Mouse (Mus musculus) midbrain, embryonic 11.5 days (tissue): ENCODE results near the gene Dock8. TPM values are rescaled to one million over a fixed set of nuclear protein-coding genes. Genes with fewer than 3 reads are reported as not detected.

ENCODE experiments used
- ATAC-seq: fragments of 200-750 bp; cut with Nextera tagmentation; 2 replicates; pipeline ENCODE4 v1.8.0; 2017; ENCODE audit warnings: moderate TSS enrichment, moderate library complexity; ENCODE audit not compliant: low FRiP score
- DNase-seq: peaks from one replicate; pipeline ENCODE4 v3.0.0; 2015; ENCODE audit warnings: low spot score; ENCODE audit errors: missing footprints
- H3K27ac ChIP-seq: fragments of 300-500 bp; sonication (generic); 2 replicates; pipeline ENCODE4 v1.5.1; 2014; ENCODE audit warnings: low read depth, low read length
- H3K27me3 ChIP-seq: fragments of 300-500 bp; sonication (generic); 2 replicates; pipeline ENCODE4 v1.6.1; 2014; ENCODE audit warnings: mild to moderate bottlenecking, low read length, moderate library complexity, mixed read lengths; ENCODE audit not compliant: control insufficient read depth, insufficient read depth
- H3K36me3 ChIP-seq: fragments of 300-500 bp; sonication (generic); 2 replicates; pipeline ENCODE4 v1.6.1; 2014; ENCODE audit warnings: mild to moderate bottlenecking, low read length, moderate library complexity, mixed read lengths; ENCODE audit not compliant: control insufficient read depth, insufficient read depth
- H3K4me1 ChIP-seq: fragments of 300-500 bp; sonication (generic); 2 replicates; pipeline ENCODE4 v1.6.1; 2014; ENCODE audit warnings: low read length; ENCODE audit not compliant: control insufficient read depth, insufficient read depth
- H3K4me2 ChIP-seq: fragments of 300-500 bp; sonication (generic); 2 replicates; pipeline ENCODE4 v1.6.1; 2014; ENCODE audit warnings: mild to moderate bottlenecking, moderate library complexity
- H3K4me3 ChIP-seq: fragments of 300-500 bp; sonication (generic); 2 replicates; pipeline ENCODE4 v1.5.1; 2014; ENCODE audit warnings: low read depth, low read length
- H3K9ac ChIP-seq: fragments of 300-500 bp; sonication (generic); 2 replicates; pipeline ENCODE4 v1.6.1; 2014; ENCODE audit warnings: low read length
- H3K9me3 ChIP-seq: fragments of 300-500 bp; sonication (generic); 2 replicates; pipeline ENCODE4 v1.6.1; 2016; ENCODE audit warnings: low read length; ENCODE audit not compliant: control insufficient read depth
- WGBS: fragments of 180-500 bp; shearing (Covaris S2); extraction: QIAGEN DNeasy Blood & Tissue Kit; methylation state at CpG from one replicate; pipeline ENCODE4 v1.1.7; 2014; 5-methylcytosine and 5-hydroxymethylcytosine counted together
- polyA plus RNA-seq: library from polyadenylated mRNA; unstranded; fragments of >200 nt; fragmentation: Nextera tagmentation; extraction: Ambion mirVana; gene quantifications from 2 replicates; pipeline ENCODE4 v1.2.1, GENCODE M21; 2014

Gene Dock8
- polyA plus RNA-seq, 1 experiment from 2014 or later, result 1.7 TPM

GRCm38 (mm10) chr19:25106315-25106714, 107.0 kb downstream of the Dock8 start:
- no peak for ATAC-seq
- DNase-seq, result no peak
- Histone ChIP-seq H3K9ac (no peak overlapping the region), H3K27me3 (no peaks in the 10 kb centered on the region), H3K4me2 (no peak overlapping the region), H3K4me1 (no peaks in the 10 kb centered on the region), H3K4me3 (no peak overlapping the region), H3K9me3 (no peaks in the 10 kb centered on the region), H3K27ac (no peak overlapping the region), H3K36me3 (no peaks in the 10 kb centered on the region)
- 93% methylated on average over 8 of the region's 8 CpGs for WGBS

GRCm38 (mm10) chr19:25107417-25107816, 108.1 kb downstream of the Dock8 start:
- DNase-seq (no peak), ATAC-seq (no peak)
- H3K4me2 ChIP-seq, result no peak overlapping the region
- no peaks in the 10 kb centered on the region for H3K4me1 ChIP-seq
- H3K4me3 ChIP-seq, result no peak overlapping the region
- no peaks in the 10 kb centered on the region for H3K36me3 ChIP-seq
- no peak overlapping the region for H3K9ac ChIP-seq
- no peaks in the 10 kb centered on the region for H3K27me3 ChIP-seq
- H3K9me3 ChIP-seq, result no peaks in the 10 kb centered on the region
- H3K27ac ChIP-seq, result no peak overlapping the region
- whole genome bisulfite sequencing, result 49% methylated on average over 4 of the region's 4 CpGs

- WGBS, result 64% methylated on average over 18 of the region's 18 CpGs
- no peaks in the 10 kb centered on the region for H3K4me1 ChIP-seq
- H3K9me3 ChIP-seq, result no peaks in the 10 kb centered on the region
- H3K4me2 ChIP-seq, result no peak overlapping the region
- DNase-seq (peak; percentile 79), ATAC-seq (no peak)
- no peaks in the 10 kb centered on the region for H3K36me3 ChIP-seq
- no peak overlapping the region for H3K27ac ChIP-seq
- H3K4me3 ChIP-seq, result no peak overlapping the region
- H3K27me3 ChIP-seq, result no peaks in the 10 kb centered on the region
- no peak overlapping the region for H3K9ac ChIP-seq
Observed at GRCm38 (mm10) chr19:25111591-25112233, 112.4 kb downstream of the Dock8 start.

GRCm38 (mm10) chr19:25116981-25117380, 117.6 kb downstream of the Dock8 start:
- ATAC-seq (no peak), DNase-seq (peak; percentile 53)
- H3K4me2 ChIP-seq, result no peak overlapping the region
- no peaks in the 10 kb centered on the region for H3K27me3 ChIP-seq
- no peak overlapping the region for H3K27ac ChIP-seq
- no peaks in the 10 kb centered on the region for H3K36me3 ChIP-seq
- no peaks in the 10 kb centered on the region for H3K9me3 ChIP-seq
- no peak overlapping the region for H3K9ac ChIP-seq
- H3K4me3 ChIP-seq, result no peak overlapping the region
- 52% methylated on average over 2 of the region's 2 CpGs for whole genome bisulfite sequencing
- H3K4me1 ChIP-seq, result no peaks in the 10 kb centered on the region

GRCm38 (mm10) chr19:25122417-25122816, 123.1 kb downstream of the Dock8 start:
- Histone ChIP-seq H3K4me3 (no peak overlapping the region), H3K4me2 (no peak overlapping the region), H3K4me1 (no peaks in the 10 kb centered on the region), H3K36me3 (no peaks in the 10 kb centered on the region), H3K27ac (no peak overlapping the region), H3K9me3 (no peaks in the 10 kb centered on the region), H3K9ac (no peak overlapping the region), H3K27me3 (no peaks in the 10 kb centered on the region)
- DNase-seq (peak; percentile 19), ATAC-seq (no peak)
- 80% methylated on average over 8 of the region's 8 CpGs for WGBS

GRCm38 (mm10) chr19:25123031-25123430, 123.7 kb downstream of the Dock8 start:
- no peak for DNase-seq
- no peak overlapping the region for H3K4me3 ChIP-seq
- ATAC-seq, result no peak
- no peaks in the 10 kb centered on the region for H3K4me1 ChIP-seq
- H3K36me3 ChIP-seq, result no peaks in the 10 kb centered on the region
- H3K9ac ChIP-seq, result no peak overlapping the region
- no peaks in the 10 kb centered on the region for H3K27me3 ChIP-seq
- H3K27ac ChIP-seq, result no peak overlapping the region
- no peak overlapping the region for H3K4me2 ChIP-seq
- WGBS, result 81% methylated on average over 13 of the region's 13 CpGs
- H3K9me3 ChIP-seq, result no peaks in the 10 kb centered on the region

- Histone ChIP-seq H3K9ac (no peak overlapping the region), H3K27me3 (no peaks in the 10 kb centered on the region), H3K4me2 (no peak overlapping the region), H3K27ac (no peak overlapping the region), H3K9me3 (no peaks in the 10 kb centered on the region), H3K4me1 (no peaks in the 10 kb centered on the region), H3K4me3 (no peak overlapping the region), H3K36me3 (no peaks in the 10 kb centered on the region)
- no peak for ATAC-seq
- 89% methylated on average over 5 of the region's 5 CpGs for WGBS
- DNase-seq, result no peak
Observed at GRCm38 (mm10) chr19:25123461-25123860, 124.1 kb downstream of the Dock8 start.

GRCm38 (mm10) chr19:25132322-25132721, 133.0 kb downstream of the Dock8 start:
- 11% methylated on average over 4 of the region's 4 CpGs for WGBS
- DNase-seq, result peak; percentile 93
- ATAC-seq, result no peak

GRCm38 (mm10) chr19:25133959-25134358, 134.6 kb downstream of the Dock8 start:
- no peak overlapping the region for H3K9ac ChIP-seq
- H3K27ac ChIP-seq, result no peak overlapping the region
- ATAC-seq (no peak), DNase-seq (no peak)
- H3K36me3 ChIP-seq, result no peaks in the 10 kb centered on the region
- WGBS, result 83% methylated on average over 2 of the region's 2 CpGs
- H3K27me3 ChIP-seq, result no peaks in the 10 kb centered on the region
- no peaks in the 10 kb centered on the region for H3K9me3 ChIP-seq
- H3K4me1 ChIP-seq, result no peaks in the 10 kb centered on the region
- H3K4me3 ChIP-seq, result no peak overlapping the region
- H3K4me2 ChIP-seq, result no peak overlapping the region

More at GRCm38 (mm10) chr19:25132322-25132721, 133.0 kb downstream of the Dock8 start:
- H3K27ac ChIP-seq, result no peak overlapping the region
- no peaks in the 10 kb centered on the region for H3K9me3 ChIP-seq
- no peaks in the 10 kb centered on the region for H3K36me3 ChIP-seq
- H3K27me3 ChIP-seq, result no peaks in the 10 kb centered on the region
- no peaks in the 10 kb centered on the region for H3K4me1 ChIP-seq
- no peak overlapping the region for H3K4me2 ChIP-seq
- H3K9ac ChIP-seq, result no peak overlapping the region
- no peak overlapping the region for H3K4me3 ChIP-seq
